Mouse (Mus musculus) thymus, postnatal 36 days (tissue): ENCODE data around the gene Tmpo.
"Not testable (repeated sequence)": the region's sequence is repeated elsewhere in the genome, so short reads cannot be mapped to it uniquely, and the experiment has no call there.

Source experiments
- DNase-seq, 2 experiments: peaks; one replicate each; pipeline ENCODE4 v3.0.0; 2022; ENCODE audit warnings: mixed read lengths in 2 of 2

Tmpo gene

GRCm38 (mm10) chr10:91184893-91185292, 3.8 kb upstream of the Tmpo start:
- not testable (repeated sequence) for DNase-seq

- DNase-seq: no peak
These were observed 2.2 kb upstream of the Tmpo start for GRCm38 (mm10) chr10:91183316-91183715.

- DNase-seq: no peak
These were observed 1.3 kb upstream of the Tmpo start for GRCm38 (mm10) chr10:91182291-91182990.

- DNase-seq: peak; percentile 98 to 99
These were observed 560 bp upstream of the Tmpo start for GRCm38 (mm10) chr10:91181461-91182288.

- no peak for DNase-seq
These were observed 814 bp downstream of the Tmpo start for GRCm38 (mm10) chr10:91180301-91180700.

- no peak for DNase-seq
These were observed 1.3 kb downstream of the Tmpo start for GRCm38 (mm10) chr10:91179834-91180233.

GRCm38 (mm10) chr10:91177201-91177600, 3.9 kb downstream of the Tmpo start:
- DNase-seq: no peak

- no peak for DNase-seq
These were observed 8.6 kb downstream of the Tmpo start for GRCm38 (mm10) chr10:91172329-91173100.

- DNase-seq: peak; percentile 95 to 96
These were observed 9.4 kb downstream of the Tmpo start for GRCm38 (mm10) chr10:91171455-91172328.

GRCm38 (mm10) chr10:91171041-91171440, 10.1 kb downstream of the Tmpo start:
- peak in 1 of 2 experiments; percentile 69 for DNase-seq

- DNase-seq: peak; percentile 87 to 88
These were observed 10.8 kb downstream of the Tmpo start for GRCm38 (mm10) chr10:91170143-91170941.

GRCm38 (mm10) chr10:91169414-91170065, 11.6 kb downstream of the Tmpo start:
- peak in 1 of 2 experiments; percentile 36 for DNase-seq

- no peak for DNase-seq
These were observed 13.8 kb downstream of the Tmpo start for GRCm38 (mm10) chr10:91167352-91167751.

- peak; percentile 71 for DNase-seq
These were observed 14.2 kb downstream of the Tmpo start for GRCm38 (mm10) chr10:91166890-91167289.

GRCm38 (mm10) chr10:91165850-91166249, 15.3 kb downstream of the Tmpo start:
- DNase-seq: no peak

GRCm38 (mm10) chr10:91164491-91164890, 16.6 kb downstream of the Tmpo start:
- no peak for DNase-seq

GRCm38 (mm10) chr10:91162511-91163163, 18.5 kb downstream of the Tmpo start:
- no peak for DNase-seq

- DNase-seq: no peak
These were observed 19.0 kb downstream of the Tmpo start for GRCm38 (mm10) chr10:91162077-91162476.

GRCm38 (mm10) chr10:91161006-91161405, 20.1 kb downstream of the Tmpo start:
- DNase-seq: no peak

- no peak for DNase-seq
These were observed 22.7 kb downstream of the Tmpo start for GRCm38 (mm10) chr10:91158442-91158841.
